Mouse (Mus musculus): ENCODE results near the gene Acot2. TPM values are rescaled to one million over a fixed set of nuclear protein-coding genes. Genes with fewer than 3 reads are reported as not detected.
"Not testable (repeated sequence)": the region's sequence is repeated elsewhere in the genome, so short reads cannot be mapped to it uniquely, and the experiment has no call there.

The Acot2 gene
- total RNA-seq, 1 experiment: 3.7 TPM

DNA sequence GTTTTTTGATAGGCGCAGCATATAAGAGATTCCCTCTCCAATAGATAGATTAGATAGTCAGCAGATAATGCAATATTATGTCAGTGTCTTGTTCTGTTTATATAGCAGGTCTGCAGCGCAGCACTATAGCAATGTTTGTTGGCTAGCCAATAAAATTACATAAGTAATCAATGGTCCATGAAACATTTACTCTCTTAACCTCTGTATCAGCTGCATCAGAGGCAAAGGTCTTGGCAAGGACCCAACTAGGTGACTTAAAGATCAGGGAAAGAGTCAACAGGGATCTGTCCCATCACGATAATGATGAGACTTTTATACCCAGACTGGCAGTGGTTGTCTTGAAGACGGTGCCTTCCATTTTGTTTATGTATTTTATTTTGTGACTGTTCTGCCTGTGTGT, 45.2 kb downstream of the Acot2 start:
- H3K9me3 ChIP-seq (ENCODE audit: control insufficient read depth, insufficient read depth, low read depth, low read length): 0 out of 2 replicates have a peak, but pooled peaks cover 4% of the 10 kb centered on the region
- H3K4me1 ChIP-seq (ENCODE audit: control insufficient read depth in 2 of 2, insufficient read depth in 2 of 2, low read length in 2 of 2, poor library complexity in 1 of 2): no peaks in the 10 kb centered on the region; a peak in 1 of 4 replicates
- no peak overlapping the region for H3K9ac ChIP-seq (ENCODE audit: insufficient read depth, low read depth, low read length, poor library complexity, severe bottlenecking)
- TF ChIP-seq MAFK (IDR thresholded peaks at IDR 0.05; ENCODE audit: insufficient read depth, low read depth, low read length) (no peak), ZNF384 (IDR thresholded peaks at IDR 0.05; ENCODE audit: low read depth, low read length) (no peak), CHD2 (IDR thresholded peaks at IDR 0.05; ENCODE audit: low read depth, low read length) (no peak), ZC3H11A (IDR thresholded peaks at IDR 0.05; ENCODE audit: borderline replicate concordance, low read depth, low read length) (no peak), HCFC1 (IDR thresholded peaks at IDR 0.05; ENCODE audit: borderline replicate concordance, insufficient read depth, low read length) (no peak)
- H3K36me3 ChIP-seq (ENCODE audit: control insufficient read depth, insufficient read depth, low read length, poor library complexity, severe bottlenecking): no peaks in the 10 kb centered on the region
- no peak overlapping the region for H3K27ac ChIP-seq (ENCODE audit: insufficient read depth, low read depth, low read length, poor library complexity, severe bottlenecking)
- no peak for DNase-seq (ENCODE audit: low read depth, low spot score)
- in situ Hi-C loops (cut with MboI; ENCODE audit: low sequenced_read_pairs in 2 of 2, unreplicated experiment in 2 of 2): no loop called here
- no peak overlapping the region for H3K4me3 ChIP-seq (ENCODE audit: insufficient read depth in 1 of 2, low read depth in 1 of 2, low read length in 2 of 2, poor library complexity in 1 of 2, severe bottlenecking in 1 of 2)

DNA sequence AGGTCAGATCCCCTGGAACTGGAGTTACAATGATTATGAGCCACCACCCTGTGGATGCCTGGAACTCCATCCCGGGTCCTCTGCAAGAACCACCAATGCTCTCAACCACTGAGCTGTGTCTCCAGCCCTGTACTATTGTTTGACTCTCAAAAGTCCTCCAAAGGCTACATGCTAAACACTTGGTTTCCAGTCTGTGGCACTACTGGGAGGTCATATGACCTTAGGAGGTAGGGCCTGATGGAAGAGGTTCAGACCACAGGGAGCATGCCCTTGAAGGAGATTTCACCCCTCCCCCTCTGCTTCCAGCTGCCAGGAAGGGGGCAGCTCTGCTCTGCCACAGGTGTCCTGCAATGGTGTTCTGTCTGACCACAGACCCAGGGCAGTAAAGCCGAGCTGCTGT, 45.6 kb downstream of the Acot2 start:
- in situ Hi-C loops (cut with MboI; ENCODE audit: low sequenced_read_pairs in 2 of 2, unreplicated experiment in 2 of 2); H3K9me3 ChIP-seq (ENCODE audit: control insufficient read depth, insufficient read depth, low read depth, low read length); DNase-seq (ENCODE audit: low read depth, low spot score); H3K27ac ChIP-seq (ENCODE audit: insufficient read depth, low read depth, low read length, poor library complexity, severe bottlenecking); H3K4me3 ChIP-seq (ENCODE audit: insufficient read depth in 1 of 2, low read depth in 1 of 2, low read length in 2 of 2, poor library complexity in 1 of 2, severe bottlenecking in 1 of 2); H3K4me1 ChIP-seq (ENCODE audit: control insufficient read depth in 2 of 2, insufficient read depth in 2 of 2, low read length in 2 of 2, poor library complexity in 1 of 2); H3K36me3 ChIP-seq (ENCODE audit: control insufficient read depth, insufficient read depth, low read length, poor library complexity, severe bottlenecking); H3K9ac ChIP-seq (ENCODE audit: insufficient read depth, low read depth, low read length, poor library complexity, severe bottlenecking): not testable (repeated sequence)

DNA sequence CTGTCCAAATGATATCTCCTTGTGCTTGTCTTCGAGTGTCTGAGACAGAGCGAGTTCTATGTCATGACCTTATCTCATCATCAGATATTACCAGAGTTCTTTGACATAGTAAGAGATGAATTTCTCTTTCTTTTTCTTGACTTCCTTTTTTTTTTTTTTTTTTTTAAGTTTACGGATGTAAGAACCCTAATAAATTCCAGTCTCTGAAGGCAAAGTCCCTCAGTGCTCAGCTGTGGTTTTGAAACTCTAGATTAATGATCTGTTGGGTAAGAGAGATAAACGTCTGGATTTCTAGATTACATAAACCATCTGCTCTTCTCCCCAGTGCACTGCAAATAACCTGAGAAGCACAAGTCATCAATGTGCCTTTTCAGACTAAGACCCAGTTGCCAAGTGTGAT, 46.4 kb downstream of the Acot2 start:
- in situ Hi-C loops (cut with MboI; ENCODE audit: low sequenced_read_pairs in 2 of 2, unreplicated experiment in 2 of 2): no loop called here
- DNase-seq (ENCODE audit: low read depth, low spot score): no peak
- H3K27ac ChIP-seq (ENCODE audit: insufficient read depth, low read depth, low read length, poor library complexity, severe bottlenecking): no peak overlapping the region
- no peak overlapping the region for H3K4me3 ChIP-seq (ENCODE audit: insufficient read depth in 1 of 2, low read depth in 1 of 2, low read length in 2 of 2, poor library complexity in 1 of 2, severe bottlenecking in 1 of 2)
- TF ChIP-seq CHD2 (IDR thresholded peaks at IDR 0.05; ENCODE audit: low read depth, low read length) (no peak), MAFK (IDR thresholded peaks at IDR 0.05; ENCODE audit: insufficient read depth, low read depth, low read length) (no peak), HCFC1 (IDR thresholded peaks at IDR 0.05; ENCODE audit: borderline replicate concordance, insufficient read depth, low read length) (no peak), ZC3H11A (IDR thresholded peaks at IDR 0.05; ENCODE audit: borderline replicate concordance, low read depth, low read length) (no peak), ZNF384 (IDR thresholded peaks at IDR 0.05; ENCODE audit: low read depth, low read length) (no peak)
- no peaks in the 10 kb centered on the region; a peak in 1 of 4 replicates for H3K4me1 ChIP-seq (ENCODE audit: control insufficient read depth in 2 of 2, insufficient read depth in 2 of 2, low read length in 2 of 2, poor library complexity in 1 of 2)
- H3K36me3 ChIP-seq (ENCODE audit: control insufficient read depth, insufficient read depth, low read length, poor library complexity, severe bottlenecking): no peaks in the 10 kb centered on the region
- H3K9ac ChIP-seq (ENCODE audit: insufficient read depth, low read depth, low read length, poor library complexity, severe bottlenecking): no peak overlapping the region
- H3K9me3 ChIP-seq (ENCODE audit: control insufficient read depth, insufficient read depth, low read depth, low read length): 0 out of 2 replicates have a peak, but pooled peaks cover 4% of the 10 kb centered on the region

DNA sequence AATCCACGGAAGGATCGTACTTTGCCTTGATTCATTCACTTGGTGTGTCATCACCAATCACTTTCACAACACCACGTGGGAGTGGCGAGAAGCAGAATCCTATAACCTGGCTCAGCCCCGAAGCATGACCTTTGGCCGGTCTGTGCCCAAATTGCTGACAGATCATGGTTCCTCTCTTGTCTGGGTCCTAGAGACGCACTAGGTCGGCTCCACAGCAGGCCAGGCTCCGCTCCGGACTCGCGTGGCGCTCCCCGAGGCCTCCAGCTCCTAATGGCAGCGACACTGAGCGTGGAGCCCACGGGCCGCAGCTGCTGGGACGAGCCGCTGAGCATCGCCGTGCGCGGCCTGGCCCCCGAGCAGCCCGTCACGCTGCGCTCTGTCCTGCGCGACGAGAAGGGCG, 50.6 kb downstream of the Acot2 start, which contains the start of gene Acot4:
Gene Acot4, plus strand, starts transcription at position 139 of the 400 bp plus-strand sequence.
- peak within 1 kb of the TSS; percentile 75 for H3K9ac ChIP-seq (ENCODE audit: insufficient read depth, low read depth, low read length, poor library complexity, severe bottlenecking)
- H3K36me3 ChIP-seq (ENCODE audit: control insufficient read depth, insufficient read depth, low read length, poor library complexity, severe bottlenecking); H3K4me1 ChIP-seq (ENCODE audit: control insufficient read depth in 2 of 2, insufficient read depth in 2 of 2, low read length in 2 of 2, poor library complexity in 1 of 2); in situ Hi-C loops (cut with MboI; ENCODE audit: low sequenced_read_pairs in 2 of 2, unreplicated experiment in 2 of 2); H3K27ac ChIP-seq (ENCODE audit: insufficient read depth, low read depth, low read length, poor library complexity, severe bottlenecking); DNase-seq (ENCODE audit: low read depth, low spot score); H3K9me3 ChIP-seq (ENCODE audit: control insufficient read depth, insufficient read depth, low read depth, low read length): not testable (repeated sequence)
- peak within 1 kb of the TSS; percentile 66 to 74; a peak in 3 of 4 replicates for H3K4me3 ChIP-seq (ENCODE audit: insufficient read depth in 1 of 2, low read depth in 1 of 2, low read length in 2 of 2, poor library complexity in 1 of 2, severe bottlenecking in 1 of 2)

DNA sequence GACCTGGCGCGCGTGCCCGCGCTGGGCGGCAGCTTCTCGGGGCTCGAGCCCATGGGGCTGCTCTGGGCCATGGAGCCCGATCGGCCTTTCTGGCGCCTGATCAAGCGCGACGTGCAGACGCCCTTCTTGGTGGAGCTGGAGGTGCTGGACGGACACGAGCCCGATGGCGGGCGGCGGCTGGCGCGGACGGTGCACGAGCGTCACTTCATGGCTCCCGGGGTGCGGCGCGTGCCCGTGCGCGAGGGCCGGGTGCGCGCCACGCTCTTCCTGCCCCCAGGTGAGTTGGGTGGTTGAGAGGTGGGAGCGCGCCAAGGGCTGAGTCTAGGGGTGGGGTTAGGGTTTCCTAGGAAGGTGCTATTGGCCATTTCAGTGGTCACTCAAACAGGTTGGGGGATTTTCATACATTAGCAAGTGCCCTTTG, 51.0 kb downstream of the Acot2 start, which contains the start of gene Gm49366:
Gene Gm49366, plus strand, starts transcription at position 245 of the 421 bp plus-strand sequence.
- H3K36me3 ChIP-seq (ENCODE audit: control insufficient read depth, insufficient read depth, low read length, poor library complexity, severe bottlenecking); H3K4me1 ChIP-seq (ENCODE audit: control insufficient read depth in 2 of 2, insufficient read depth in 2 of 2, low read length in 2 of 2, poor library complexity in 1 of 2); H3K27ac ChIP-seq (ENCODE audit: insufficient read depth, low read depth, low read length, poor library complexity, severe bottlenecking); in situ Hi-C loops (cut with MboI; ENCODE audit: low sequenced_read_pairs in 2 of 2, unreplicated experiment in 2 of 2); DNase-seq (ENCODE audit: low read depth, low spot score); H3K9me3 ChIP-seq (ENCODE audit: control insufficient read depth, insufficient read depth, low read depth, low read length): not testable (repeated sequence)
- Histone ChIP-seq H3K9ac (ENCODE audit: insufficient read depth, low read depth, low read length, poor library complexity, severe bottlenecking) (peak within 1 kb of the TSS; percentile 75), H3K4me3 (ENCODE audit: insufficient read depth in 1 of 2, low read depth in 1 of 2, low read length in 2 of 2, poor library complexity in 1 of 2, severe bottlenecking in 1 of 2) (peak within 1 kb of the TSS; percentile 66 to 74; a peak in 3 of 4 replicates)
